Mouse (Mus musculus) heart, embryonic 14.5 days (tissue): ENCODE results near the gene Ermap. TPM values are rescaled to one million over a fixed set of nuclear protein-coding genes. Genes with fewer than 3 reads are reported as not detected.

Experiments
- ATAC-seq: fragments of 200-750 bp; cut with Nextera tagmentation; 2 replicates; pipeline ENCODE4 v1.8.0; 2017; ENCODE audit warnings: low read depth, moderate TSS enrichment; ENCODE audit not compliant: insufficient number of reproducible peaks, insufficient read depth, low FRiP score
- H3K27ac ChIP-seq, 2 experiments: fragments of 200-500 bp in 1 of 2; fragments of 300-500 bp in 1 of 2; sonication (generic) in 1 of 2; replicated peaks in 1 of 2; 2 replicates each; pipeline ENCODE4 v1.5.1; 2012 to 2014; ENCODE audit warnings: low read depth in 2 of 2, low read length in 2 of 2, control low read depth in 1 of 2, mild to moderate bottlenecking in 1 of 2, mixed read lengths in 1 of 2; ENCODE audit not compliant: control insufficient read depth in 1 of 2, insufficient read depth in 1 of 2
- H3K27me3 ChIP-seq: fragments of 300-500 bp; sonication (generic); 2 replicates; pipeline ENCODE4 v1.6.1; 2014; ENCODE audit warnings: mild to moderate bottlenecking, low read length, control low read depth; ENCODE audit not compliant: control insufficient read depth, insufficient read depth
- H3K36me3 ChIP-seq: fragments of 300-500 bp; sonication (generic); 2 replicates; pipeline ENCODE4 v1.6.1; 2014; ENCODE audit warnings: mild to moderate bottlenecking, control low read depth, low read length, mixed read lengths; ENCODE audit not compliant: control insufficient read depth, insufficient read depth
- H3K4me1 ChIP-seq, 2 experiments: fragments of 200-500 bp in 1 of 2; fragments of 300-500 bp in 1 of 2; sonication (generic) in 1 of 2; 2 replicates each; pipeline ENCODE4 v1.6.1; 2012 to 2014; ENCODE audit warnings: low read length in 2 of 2, control low read depth in 1 of 2, mixed read lengths in 1 of 2; ENCODE audit not compliant: control insufficient read depth in 2 of 2, insufficient read depth in 2 of 2
- H3K4me2 ChIP-seq: fragments of 300-500 bp; sonication (generic); 2 replicates; pipeline ENCODE4 v1.6.1; 2014; ENCODE audit warnings: mild to moderate bottlenecking, low read length
- H3K4me3 ChIP-seq, 2 experiments: fragments of 200-500 bp in 1 of 2; fragments of 300-500 bp in 1 of 2; sonication (generic) in 1 of 2; 2 replicates each; pipeline ENCODE4 v1.5.1; 2012 to 2014; ENCODE audit warnings: low read length in 2 of 2, mild to moderate bottlenecking in 2 of 2, control low read depth in 1 of 2, low read depth in 1 of 2, moderate library complexity in 1 of 2; ENCODE audit not compliant: control insufficient read depth in 1 of 2, insufficient read depth in 1 of 2
- H3K9ac ChIP-seq: fragments of 300-500 bp; sonication (generic); 2 replicates; pipeline ENCODE4 v1.6.1; 2014; ENCODE audit warnings: mild to moderate bottlenecking, low read length
- H3K9me3 ChIP-seq: fragments of 300-500 bp; sonication (generic); 2 replicates; pipeline ENCODE4 v1.6.1; 2016; ENCODE audit warnings: low read length, control low read depth; ENCODE audit not compliant: control insufficient read depth
- WGBS: fragments of 180-500 bp; shearing (Covaris S2); extraction: QIAGEN DNeasy Blood & Tissue Kit; methylation state at CpG from one replicate; pipeline ENCODE4 v1.1.7; 2014; 5-methylcytosine and 5-hydroxymethylcytosine counted together
- polyA plus RNA-seq: library from polyadenylated mRNA; unstranded; fragments of >200 nt; fragmentation: Nextera tagmentation; extraction: Ambion mirVana; gene quantifications from 2 replicates; pipeline ENCODE4 v1.2.1, GENCODE M21; 2014

Ermap gene
- polyA plus RNA-seq, 1 experiment from 2014 or later: 0.88 TPM

- no peak overlapping the region for H3K4me2 ChIP-seq
- no peak overlapping the region for H3K9ac ChIP-seq
- no peaks in the 10 kb centered on the region for H3K9me3 ChIP-seq
- no peak for ATAC-seq
- no peak overlapping the region for H3K4me3 ChIP-seq
- no peaks in the 10 kb centered on the region; the same call in 1 of the 2 replicates for H3K27me3 ChIP-seq
- peaks cover 0 to 7% of the 10 kb centered on the region in 2 experiments; a peak in 2 of 4 replicates for H3K4me1 ChIP-seq
- 79% methylated on average over 4 of the region's 4 CpGs for WGBS
- no peak overlapping the region for H3K27ac ChIP-seq
- H3K36me3 ChIP-seq: no peaks in the 10 kb centered on the region
Measured at GRCm38 (mm10) chr4:119185771-119186170, 4.0 kb downstream of the Ermap start.

GRCm38 (mm10) chr4:119183525-119183924, 6.3 kb downstream of the Ermap start:
- no peak overlapping the region for H3K9ac ChIP-seq
- no peaks in the 10 kb centered on the region; the same call in 1 of the 2 replicates for H3K27me3 ChIP-seq
- no peak for ATAC-seq
- no peak overlapping the region for H3K4me2 ChIP-seq
- H3K4me1 ChIP-seq: peaks cover 0 to 5% of the 10 kb centered on the region in 2 experiments; a peak in 2 of 4 replicates
- no peak overlapping the region for H3K4me3 ChIP-seq
- H3K9me3 ChIP-seq: no peaks in the 10 kb centered on the region
- no peak overlapping the region for H3K27ac ChIP-seq
- no peaks in the 10 kb centered on the region for H3K36me3 ChIP-seq
- WGBS: 19% methylated on average over 1 of the region's 1 CpGs

GRCm38 (mm10) chr4:119181456-119181855, 8.4 kb downstream of the Ermap start:
- no peak for ATAC-seq
- no peak overlapping the region for H3K9ac ChIP-seq
- no peaks in the 10 kb centered on the region for H3K36me3 ChIP-seq
- no peaks in the 10 kb centered on the region for H3K27me3 ChIP-seq
- no peak overlapping the region for H3K27ac ChIP-seq
- no peak overlapping the region for H3K4me3 ChIP-seq
- no peaks in the 10 kb centered on the region; a peak in 1 of 4 replicates for H3K4me1 ChIP-seq
- no peak overlapping the region for H3K4me2 ChIP-seq
- whole genome bisulfite sequencing: 76% methylated on average over 9 of the region's 9 CpGs
- no peaks in the 10 kb centered on the region for H3K9me3 ChIP-seq

GRCm38 (mm10) chr4:119180133-119180707, 9.6 kb downstream of the Ermap start:
- no peak for ATAC-seq
- WGBS: 28% methylated on average over 4 of the region's 4 CpGs
- Histone ChIP-seq H3K27ac (no peak overlapping the region), H3K36me3 (no peaks in the 10 kb centered on the region), H3K4me1 (no peaks in the 10 kb centered on the region; a peak in 1 of 4 replicates), H3K9ac (no peak overlapping the region), H3K4me3 (no peak overlapping the region), H3K4me2 (no peak overlapping the region), H3K9me3 (no peaks in the 10 kb centered on the region), H3K27me3 (no peaks in the 10 kb centered on the region)

GRCm38 (mm10) chr4:119178331-119178730, 11.5 kb downstream of the Ermap start:
- no peak overlapping the region for H3K27ac ChIP-seq
- no peak overlapping the region for H3K4me2 ChIP-seq
- no peaks in the 10 kb centered on the region for H3K27me3 ChIP-seq
- H3K4me1 ChIP-seq: peaks cover 0 to under 1% of the 10 kb centered on the region in 2 experiments; a peak in 2 of 4 replicates
- H3K9me3 ChIP-seq: no peaks in the 10 kb centered on the region
- ATAC-seq: no peak
- H3K36me3 ChIP-seq: no peaks in the 10 kb centered on the region
- 49% methylated on average over 18 of the region's 18 CpGs for WGBS
- no peak overlapping the region for H3K9ac ChIP-seq
- no peak overlapping the region for H3K4me3 ChIP-seq

GRCm38 (mm10) chr4:119177702-119178101, 12.1 kb downstream of the Ermap start:
- H3K36me3 ChIP-seq: no peaks in the 10 kb centered on the region
- no peak overlapping the region for H3K27ac ChIP-seq
- H3K9ac ChIP-seq: no peak overlapping the region
- no peak for ATAC-seq
- no peak overlapping the region for H3K4me3 ChIP-seq
- H3K4me1 ChIP-seq: peaks cover 5 to 6% of the 10 kb centered on the region in 2 experiments; a peak in 3 of 4 replicates
- H3K27me3 ChIP-seq: no peaks in the 10 kb centered on the region
- no peak overlapping the region for H3K4me2 ChIP-seq
- WGBS: 58% methylated on average over 5 of the region's 5 CpGs
- H3K9me3 ChIP-seq: no peaks in the 10 kb centered on the region

GRCm38 (mm10) chr4:119173851-119174453, 15.9 kb downstream of the Ermap start, which contains the start of gene Zfp691:
Gene Zfp691, minus strand, starts transcription at chr4:119174195.
- Histone ChIP-seq H3K36me3 (peaks cover 19% of the 10 kb centered on the region), H3K4me1 (peaks cover 5 to 16% of the 10 kb centered on the region in 2 experiments; a peak in 3 of 4 replicates), H3K4me2 (peak within 1 kb of the TSS; percentile 84), H3K4me3 (peak within 1 kb of the TSS; percentile 72 to 76), H3K9ac (peak within 1 kb of the TSS; percentile 90), H3K9me3 (no peaks in the 10 kb centered on the region), H3K27me3 (no peaks in the 10 kb centered on the region), H3K27ac (peak within 1 kb of the TSS; percentile 57 to 74)
- ATAC-seq: peak; percentile 98
- WGBS: 1% methylated on average over 35 of the region's 40 CpGs
